Mouse (Mus musculus) lung, postnatal 4 days (tissue): ENCODE data around the gene Map7d2.

Experiments used
- DNase-seq, 2 experiments: peaks; one replicate each; pipeline ENCODE4 v3.0.0; 2021

The Map7d2 gene

GRCm38 (mm10) chrX:159509847-159510715 lies 95.7 kb downstream of the Map7d2 start:
- no peak for DNase-seq

DNA sequence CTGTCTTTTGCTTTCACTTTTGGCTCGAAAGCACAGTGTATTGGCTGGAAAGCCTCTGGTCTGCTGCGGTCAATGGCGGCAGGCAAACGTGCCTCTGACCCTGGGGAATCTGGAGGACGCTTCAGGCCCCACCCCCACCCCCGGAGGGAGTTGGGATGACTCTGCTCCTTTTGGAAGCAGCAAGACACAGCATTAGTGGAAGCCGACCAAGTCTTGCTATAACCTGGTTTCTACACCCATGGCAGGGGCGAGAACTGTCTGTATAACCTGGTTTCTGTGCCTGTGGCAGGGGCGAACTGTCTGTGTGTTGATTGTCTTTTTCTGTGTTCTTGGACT lies 96.3 kb downstream of the Map7d2 start:
- peak in 1 of 2 experiments; percentile 18 for DNase-seq

DNA sequence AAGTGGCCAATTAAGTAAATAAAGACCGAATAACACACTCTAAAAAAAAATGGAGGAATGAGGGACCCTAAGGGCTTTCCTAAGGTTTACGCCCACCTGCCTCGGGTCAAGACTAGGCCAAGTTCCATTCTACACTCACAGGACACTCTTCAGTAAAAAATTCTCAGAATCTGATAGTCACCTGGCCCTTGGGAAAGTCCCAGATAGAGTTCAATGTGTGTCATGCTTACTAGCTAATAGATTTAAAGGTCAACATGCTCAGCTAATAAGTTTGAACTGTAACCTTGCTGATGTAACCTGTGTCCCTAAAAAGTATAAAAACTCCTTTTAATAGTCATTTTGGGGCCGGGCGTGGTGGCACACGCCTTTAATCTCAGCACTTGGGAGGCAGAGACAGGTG lies 101.2 kb downstream of the Map7d2 start:
- no peak for DNase-seq

DNA sequence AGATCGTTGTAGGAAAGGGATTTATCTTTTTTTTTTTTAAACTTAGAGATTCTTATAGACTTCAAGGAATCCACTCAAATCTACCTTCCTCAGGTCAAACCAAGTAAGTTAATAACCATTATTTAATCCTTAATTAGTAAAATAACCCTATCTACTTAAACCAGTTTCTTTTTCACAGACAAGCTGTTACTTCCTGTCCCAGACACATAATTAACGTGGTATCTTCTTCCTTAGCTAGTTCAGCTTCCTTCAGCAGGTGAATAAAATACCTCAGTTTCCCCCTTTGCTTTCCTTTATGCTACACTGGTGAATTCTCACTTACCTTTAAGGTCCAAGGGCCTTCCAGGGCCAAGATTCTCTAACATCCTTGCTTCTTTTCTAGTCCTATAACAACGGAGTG lies 107.4 kb downstream of the Map7d2 start:
- DNase-seq = no peak

DNA sequence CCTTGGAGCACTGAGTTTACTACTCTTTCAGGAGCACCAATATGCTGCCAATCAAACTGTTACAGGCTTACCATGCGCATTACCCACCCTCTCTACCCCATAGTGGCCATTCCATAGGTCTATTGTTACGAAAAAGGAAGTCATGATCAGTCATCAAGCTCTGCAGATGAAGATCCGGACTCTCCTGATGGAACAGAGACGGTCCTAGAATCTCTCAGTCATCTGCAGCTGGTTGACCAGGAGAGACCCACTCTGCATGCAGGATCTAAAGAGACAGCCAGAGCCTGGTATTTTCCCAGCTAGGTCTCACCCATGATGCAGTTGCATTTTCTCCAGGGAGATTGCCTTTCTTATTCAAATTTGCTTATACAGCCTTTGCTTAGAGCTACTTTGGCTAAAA lies 108.3 kb downstream of the Map7d2 start:
- no peak for DNase-seq

- DNase-seq = no peak
These were observed 112.0 kb downstream of the Map7d2 start, which contains the start of gene Bclaf3 for GRCm38 (mm10) chrX:159526388-159526787. TSS of gene Bclaf3 (plus strand) at chrX:159526688.

DNA sequence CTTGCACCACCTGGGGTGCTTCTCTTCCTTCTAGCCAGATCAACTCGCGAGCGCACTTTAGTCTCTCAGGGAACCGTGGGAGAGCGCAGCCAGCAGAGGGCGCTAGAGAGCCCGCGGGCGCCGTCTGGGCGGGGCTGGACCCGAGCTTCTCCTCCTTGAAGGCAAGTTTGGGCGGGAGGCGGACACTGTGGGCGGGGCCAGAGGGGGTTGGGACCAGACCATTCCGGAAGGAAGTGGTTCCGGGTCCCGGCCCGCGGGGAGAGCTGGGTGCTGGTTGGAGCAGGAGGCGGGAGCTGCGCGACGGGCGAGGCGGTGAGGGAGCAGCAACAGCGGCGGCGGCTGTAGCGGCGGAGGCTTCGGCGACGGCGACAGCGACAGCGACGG lies 118.0 kb downstream of the Map7d2 start:
- DNase-seq = peak; percentile 97

- no peak for DNase-seq
These were observed 118.6 kb downstream of the Map7d2 start for GRCm38 (mm10) chrX:159532811-159533462.

DNA sequence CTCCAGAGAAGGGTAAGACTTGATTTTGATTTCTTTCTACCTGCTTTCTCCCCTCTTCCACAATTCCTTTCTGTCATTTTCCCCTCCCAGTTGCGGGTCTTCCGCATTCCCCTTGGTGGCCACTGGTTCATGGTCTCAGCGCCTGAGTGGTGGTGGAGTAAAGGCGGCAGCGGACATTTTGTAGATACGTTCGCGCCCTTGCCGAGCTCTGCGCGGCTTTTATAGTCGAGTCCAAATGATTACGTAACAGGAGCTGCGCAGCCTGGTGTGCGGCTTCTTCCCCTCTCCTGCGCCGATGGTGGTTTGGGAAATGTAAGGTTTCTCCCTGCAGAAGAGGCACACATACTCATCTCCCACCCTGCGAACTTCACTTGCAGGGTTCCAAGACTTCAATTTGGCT lies 127.6 kb downstream of the Map7d2 start:
- no peak for DNase-seq

GRCm38 (mm10) chrX:159547093-159547492 lies 132.7 kb downstream of the Map7d2 start:
- no peak for DNase-seq
